Mouse (Mus musculus) urinary bladder, adult 2 months (tissue): Measurements from ENCODE around the gene Camk1. TPM values are rescaled to one million over a fixed set of nuclear protein-coding genes. Genes with fewer than 3 reads are reported as not detected.

Experiments used
- DNase-seq: peaks from one replicate; pipeline ENCODE4 v3.0.0; 2022; ENCODE audit warnings: low spot score
- polyA plus RNA-seq: library from polyadenylated mRNA; depleted of rRNA; stranded (reverse); fragments of >200 nt; gene quantifications from 2 replicates; pipeline ENCODE4 v1.2.3, GENCODE M21; 2012; rRNA removed

Gene Camk1
- polyA plus RNA-seq, 1 experiment: 80.8 TPM

DNA sequence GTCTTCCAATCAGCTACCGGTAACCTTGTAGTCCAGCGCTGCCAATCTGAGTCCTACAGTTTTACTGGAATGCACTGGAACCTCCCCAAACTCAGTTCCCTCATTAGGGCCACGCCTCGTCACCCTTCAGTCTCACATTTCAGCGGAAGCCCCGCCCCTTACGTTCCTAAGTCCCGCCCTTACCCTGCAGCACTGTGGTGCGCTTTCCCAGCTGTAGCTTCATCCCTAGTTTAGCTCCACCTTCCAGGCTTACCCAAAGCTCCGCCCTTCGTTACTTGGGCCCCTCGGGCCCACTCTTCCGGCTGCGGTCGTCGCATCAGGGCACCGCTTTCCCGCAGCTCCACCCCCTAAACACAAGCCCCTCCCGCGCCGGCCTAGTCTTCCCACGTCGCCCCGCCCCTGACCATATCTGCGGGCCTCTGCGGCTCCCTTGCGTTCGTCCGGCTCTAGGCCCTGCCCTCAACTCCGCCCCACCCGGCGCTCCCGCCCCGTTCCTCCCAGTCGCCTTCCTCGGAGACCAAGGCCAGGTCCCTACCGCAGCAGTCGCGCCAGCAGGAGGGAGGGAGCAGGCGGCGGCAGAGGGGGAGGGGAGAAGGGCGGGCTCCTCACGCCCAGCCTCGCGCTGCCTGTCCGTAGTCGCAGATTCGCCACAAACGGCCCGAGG lies 37.3 kb downstream of the Camk1 start:
- peak; percentile 98 for DNase-seq

DNA sequence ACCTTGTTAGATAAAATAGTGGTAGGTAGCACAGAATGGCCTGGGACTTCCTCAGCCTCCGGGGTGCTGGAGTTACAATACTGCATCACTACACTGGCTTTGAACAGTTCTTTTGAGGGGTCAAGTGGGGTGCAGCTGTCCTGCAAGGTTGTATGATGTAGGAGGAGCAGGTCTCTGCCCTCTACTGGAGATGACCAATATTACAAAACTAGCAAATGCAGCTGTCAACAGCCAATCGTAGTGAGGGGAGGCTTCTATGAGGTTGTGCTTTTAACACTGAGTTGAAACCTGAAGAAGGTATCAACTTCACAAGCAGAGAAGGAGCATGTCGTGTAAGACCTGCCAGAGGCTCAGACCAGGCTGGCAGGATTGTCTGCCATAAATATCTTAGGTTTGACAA lies 41.5 kb downstream of the Camk1 start:
- DNase-seq: no peak

DNA sequence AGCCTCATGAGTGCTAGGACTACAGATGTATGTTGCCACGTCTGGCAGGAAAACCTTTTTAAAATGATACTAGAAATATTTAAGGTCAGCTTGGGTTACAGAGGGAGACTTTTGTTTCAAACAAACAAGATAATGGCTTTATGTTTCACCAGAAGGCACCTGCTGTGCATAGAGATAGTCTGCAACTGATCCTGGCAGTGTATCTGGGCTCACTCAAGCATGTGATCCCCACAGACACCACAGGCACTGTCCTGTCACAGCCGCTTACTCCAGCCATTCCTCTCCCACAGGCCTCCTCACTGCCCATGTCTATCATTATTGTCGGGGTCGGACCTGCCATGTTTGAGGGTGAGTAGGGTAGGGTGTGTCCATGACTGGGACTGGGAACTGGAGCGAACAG lies 42.4 kb downstream of the Camk1 start:
- no peak for DNase-seq

DNA sequence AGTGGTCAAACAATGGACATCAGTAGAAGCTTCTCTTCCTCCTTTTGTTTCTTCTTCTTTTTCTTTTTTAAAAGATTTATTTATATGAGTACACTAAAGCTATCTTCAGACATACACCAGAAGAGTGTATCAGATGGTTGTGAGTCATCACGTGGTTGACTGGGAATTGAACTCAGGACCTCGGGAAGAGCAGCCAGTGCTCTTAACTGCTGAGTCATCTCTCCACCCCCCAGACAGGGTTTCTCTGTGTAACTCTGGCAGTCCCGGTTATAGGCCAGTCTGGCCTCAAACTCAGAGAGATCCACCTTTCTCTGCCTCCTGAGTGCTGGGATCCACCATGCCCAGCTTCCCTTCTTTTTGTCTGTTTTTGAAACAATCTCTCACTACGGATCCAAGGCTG lies 47.1 kb downstream of the Camk1 start:
- no peak for DNase-seq

DNA sequence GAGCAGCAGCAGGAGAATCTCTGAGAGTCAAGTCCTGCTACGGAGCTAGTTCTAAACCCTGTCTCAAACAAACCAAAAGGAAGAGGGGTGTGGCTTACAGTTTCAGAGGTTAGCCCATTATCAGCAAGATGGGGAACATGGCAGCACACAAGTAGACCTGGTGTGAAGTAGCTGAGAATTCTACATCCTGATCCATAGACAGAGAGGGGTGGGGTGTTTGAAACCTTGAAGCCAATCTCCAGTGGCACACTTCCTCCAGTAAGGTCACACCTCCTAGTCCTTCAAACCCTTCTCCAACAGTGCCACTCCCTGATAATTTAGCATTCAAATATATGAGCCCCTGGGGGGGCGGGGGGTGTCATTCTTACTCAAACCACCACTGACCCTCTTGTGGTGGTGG lies 47.7 kb downstream of the Camk1 start:
- no peak for DNase-seq

DNA sequence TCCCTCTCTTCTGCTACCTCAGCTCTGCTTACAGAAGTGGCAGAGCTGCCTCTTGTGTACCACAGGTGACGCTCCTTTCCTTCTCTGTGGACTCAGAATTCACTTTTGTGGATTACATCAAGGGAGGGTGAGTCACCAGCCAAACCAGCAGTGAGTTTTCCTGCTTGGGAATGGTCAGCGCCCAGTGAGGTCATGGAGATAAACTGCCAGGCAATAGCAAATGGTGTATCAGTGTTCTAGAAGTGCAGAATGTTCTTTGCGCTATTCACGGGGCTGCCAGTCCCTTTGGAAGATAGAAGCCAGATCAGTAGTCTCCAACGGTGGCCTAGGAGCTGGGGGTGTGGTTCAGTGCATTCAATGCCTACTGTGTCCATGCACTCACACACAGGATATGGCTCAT lies 50.8 kb downstream of the Camk1 start:
- no peak for DNase-seq

DNA sequence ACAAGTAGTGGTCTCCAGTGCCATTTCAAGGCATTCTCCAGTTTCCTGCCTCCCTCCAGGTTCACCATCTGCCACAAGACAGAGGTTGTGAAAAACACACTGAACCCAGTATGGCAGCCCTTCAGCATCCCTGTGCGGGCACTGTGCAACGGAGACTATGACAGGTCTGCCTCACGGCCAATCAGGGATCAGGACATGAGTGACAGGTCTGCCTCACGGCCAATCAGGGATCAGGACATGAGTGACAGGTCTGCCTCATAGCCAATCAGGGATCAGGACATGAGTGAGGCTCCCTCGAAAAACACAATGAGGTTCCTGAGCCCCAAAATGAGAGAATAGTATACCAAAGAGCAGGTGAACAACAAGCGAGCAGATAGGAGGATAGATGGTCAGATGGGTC lies 53.4 kb downstream of the Camk1 start:
- no peak for DNase-seq

DNA sequence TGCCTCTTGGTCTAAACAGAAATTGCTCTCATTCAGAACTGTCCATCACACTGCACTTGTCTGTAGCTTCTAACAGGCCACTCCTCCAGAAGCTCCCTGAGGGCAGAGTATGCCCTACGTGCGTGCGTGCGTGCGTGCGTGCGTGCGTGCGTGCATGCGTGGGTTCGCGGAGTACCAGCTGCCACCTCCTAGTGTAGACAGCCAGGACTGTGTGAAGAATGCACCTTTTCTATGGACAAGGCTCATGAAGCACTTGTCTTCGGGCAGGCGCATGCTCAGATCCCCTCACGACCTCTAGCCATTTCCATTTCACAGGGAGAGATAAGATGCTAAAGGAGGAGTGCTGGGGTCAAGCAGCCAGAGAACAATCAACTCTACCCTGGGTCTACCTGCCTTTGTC lies 54.4 kb downstream of the Camk1 start:
- no peak for DNase-seq

DNA sequence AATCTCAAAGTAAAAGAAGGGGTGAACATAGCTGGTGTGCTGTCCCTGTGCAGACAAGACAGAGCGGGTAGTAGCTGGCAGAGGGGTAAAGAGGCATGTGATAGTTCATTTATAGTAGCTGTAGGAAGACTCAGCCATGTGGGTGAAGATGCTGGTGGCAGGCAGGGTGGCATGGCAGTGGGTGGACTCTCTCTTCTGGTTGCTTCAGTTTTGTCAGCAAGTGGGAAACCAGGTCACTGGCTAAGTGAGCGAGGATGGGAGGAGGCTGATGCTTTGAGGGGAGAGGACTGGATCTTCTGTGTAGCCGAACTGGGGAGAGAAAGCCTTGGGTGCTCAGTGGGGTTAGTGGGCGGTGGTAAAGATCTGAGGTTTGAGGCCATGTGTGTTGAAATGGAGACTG lies 56.5 kb downstream of the Camk1 start:
- no peak for DNase-seq

DNA sequence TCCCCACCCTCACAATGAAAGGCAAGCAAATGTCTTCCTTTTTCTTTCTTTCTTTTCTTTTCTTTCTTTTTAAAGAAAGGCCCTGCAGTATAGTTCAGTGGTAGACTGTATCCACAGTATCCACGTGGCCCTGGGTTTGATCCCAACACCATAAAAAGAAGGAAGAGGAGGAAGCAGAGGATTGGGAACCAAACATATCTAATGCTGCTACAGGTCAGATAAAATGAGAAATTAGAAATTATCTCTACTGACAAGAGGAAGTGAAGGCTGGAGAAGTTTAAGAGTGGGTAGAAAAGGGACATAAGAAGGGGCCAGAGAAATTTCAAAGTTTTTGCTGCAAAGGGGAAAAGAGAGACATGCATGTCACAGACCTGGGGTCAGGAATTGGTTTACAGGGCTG lies 57.5 kb downstream of the Camk1 start:
- no peak for DNase-seq

DNA sequence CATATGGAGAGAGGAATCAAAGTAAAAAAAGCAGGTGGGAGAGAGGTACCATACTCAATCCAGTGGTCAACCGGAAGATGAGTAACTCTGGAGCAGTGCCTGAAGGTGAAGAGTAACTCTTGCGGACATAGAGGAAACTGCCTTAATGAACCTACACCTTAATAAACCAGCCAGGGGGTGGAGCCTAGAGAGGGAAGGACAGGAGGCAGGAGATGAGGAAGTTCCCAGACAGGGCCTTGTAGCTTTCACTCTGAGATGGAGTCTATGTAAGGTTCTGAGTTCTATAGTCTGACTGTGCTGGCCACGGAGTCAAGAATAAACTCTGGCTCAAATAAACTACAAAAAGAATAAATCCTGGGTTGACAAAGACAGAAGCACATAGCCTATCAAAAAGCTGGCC lies 58.9 kb downstream of the Camk1 start:
- no peak for DNase-seq

Other genes with a start within 250 kb of the Camk1 start
- gene Lhfpl4, start 148.6 kb downstream of the Camk1 start, polyA plus RNA-seq: 0.22 and 0.35 TPM in 2 replicates
- gene Mtmr14, start 106.1 kb downstream of the Camk1 start, polyA plus RNA-seq: 22.5 and 26.5 TPM in 2 replicates
- 0.03 and 0.18 TPM in 2 replicates for gene Cpne9, start 61.7 kb downstream of the Camk1 start, polyA plus RNA-seq
- gene Brpf1, start 36.8 kb downstream of the Camk1 start, polyA plus RNA-seq: 18.3 and 19.7 TPM in 2 replicates
- 16.3 and 19.1 TPM in 2 replicates for gene Ogg1, start 17.0 kb downstream of the Camk1 start, polyA plus RNA-seq
- gene Tada3, start 33.9 kb upstream of the Camk1 start, polyA plus RNA-seq: 36.3 and 38.5 TPM in 2 replicates
- gene Arpc4, start 34.1 kb upstream of the Camk1 start, polyA plus RNA-seq: 116 TPM in 2 replicates
- 6.3 and 8.5 TPM in 2 replicates for gene Ttll3, start 45.3 kb upstream of the Camk1 start, polyA plus RNA-seq
- 11.8 and 17.3 TPM in 2 replicates for gene Rpusd3, start 75.4 kb upstream of the Camk1 start, polyA plus RNA-seq
- 31.0 and 68.5 TPM in 2 replicates for gene Cidec, start 91.8 kb upstream of the Camk1 start, polyA plus RNA-seq
- gene Jagn1, start 98.6 kb upstream of the Camk1 start, polyA plus RNA-seq: 54.5 and 61.3 TPM in 2 replicates
- 71.8 and 87.7 TPM in 2 replicates for gene Il17re, start 114.5 kb upstream of the Camk1 start, polyA plus RNA-seq
- gene Il17rc, start 127.4 kb upstream of the Camk1 start, polyA plus RNA-seq: 62.5 and 65.3 TPM in 2 replicates
- 46.1 and 58.4 TPM in 2 replicates for gene Creld1, start 139.3 kb upstream of the Camk1 start, polyA plus RNA-seq
- 0.10 and 0.18 TPM in 2 replicates for gene Prrt3, start 157.9 kb upstream of the Camk1 start, polyA plus RNA-seq
- gene Emc3, start 187.7 kb upstream of the Camk1 start, polyA plus RNA-seq: 82.4 and 83.8 TPM in 2 replicates
- 4.7 and 5.8 TPM in 2 replicates for gene Fancd2, start 187.7 kb upstream of the Camk1 start, polyA plus RNA-seq